Mouse (Mus musculus) MEL (cell line): ENCODE results near the gene Olfr1393. TPM values are rescaled to one million over a fixed set of nuclear protein-coding genes. Genes with fewer than 3 reads are reported as not detected.
A peak's percentile ranks its signal among the peaks of the same experiment; 100 is the strongest.

ENCODE experiments used
- DNase-seq: peaks from one replicate; pipeline ENCODE4 v3.0.0; 2011; ENCODE audit warnings: low read depth, low spot score
- H3K27ac ChIP-seq: 2 replicates; pipeline ENCODE4 v1.5.1; 2012; ENCODE audit warnings: low read depth, mild to moderate bottlenecking, control low read depth, low read length, moderate library complexity; ENCODE audit not compliant: control insufficient read depth
- H3K27me3 ChIP-seq, 2 experiments: fragments of 150-350 bp in 1 of 2; sonication (generic) in 1 of 2; 2 replicates each; pipeline ENCODE4 v1.6.1; 2012; ENCODE audit warnings: low read length in 2 of 2, mild to moderate bottlenecking in 2 of 2, improper control_type of control experiment in 1 of 2, moderate library complexity in 1 of 2; ENCODE audit not compliant: insufficient read depth in 2 of 2, control insufficient read depth in 1 of 2
- H3K36me3 ChIP-seq, 2 experiments: 2 replicates each; pipeline ENCODE4 v1.6.1; 2012 to 2014; ENCODE audit warnings: low read length in 2 of 2, improper control_type of control experiment in 1 of 2, inconsistent platforms in 1 of 2, mild to moderate bottlenecking in 1 of 2; ENCODE audit not compliant: insufficient read depth in 2 of 2, control insufficient read depth in 1 of 2
- H3K4me1 ChIP-seq, 2 experiments: fragments of 150-350 bp in 1 of 2; sonication (generic) in 1 of 2; 2 replicates each; pipeline ENCODE4 v1.6.1; 2012; ENCODE audit warnings: low read length in 2 of 2, improper control_type of control experiment in 1 of 2, mild to moderate bottlenecking in 1 of 2; ENCODE audit not compliant: insufficient read depth in 2 of 2, control insufficient read depth in 1 of 2
- H3K4me3 ChIP-seq, 2 experiments: fragments of 150-350 bp in 1 of 2; sonication (generic) in 1 of 2; 2 replicates each; pipeline ENCODE4 v1.5.1; 2012; ENCODE audit warnings: low read depth in 2 of 2, low read length in 2 of 2, mild to moderate bottlenecking in 2 of 2, moderate library complexity in 2 of 2, control low read depth in 1 of 2, improper control_type of control experiment in 1 of 2; ENCODE audit not compliant: control insufficient read depth in 1 of 2, insufficient read depth in 1 of 2
- H3K79me2 ChIP-seq: 2 replicates; pipeline ENCODE4 v1.6.1; 2012; ENCODE audit warnings: mild to moderate bottlenecking, low read length, moderate library complexity; ENCODE audit not compliant: control insufficient read depth, poor library complexity, insufficient read depth
- H3K9ac ChIP-seq: 2 replicates; pipeline ENCODE4 v1.6.1; 2012; ENCODE audit warnings: low read depth, mild to moderate bottlenecking, control low read depth, low read length, moderate library complexity; ENCODE audit not compliant: control insufficient read depth, poor library complexity, severe bottlenecking
- H3K9me3 ChIP-seq: fragments of 150-350 bp; sonication (generic); replicated peaks from 2 replicates; pipeline ENCODE4 v1.6.1; 2012; ENCODE audit warnings: mild to moderate bottlenecking, low read length, improper control_type of control experiment, moderate library complexity; ENCODE audit not compliant: insufficient read depth
- BHLHE40 ChIP-seq: IDR thresholded peaks from 2 replicates; pipeline ENCODE4 v1.6.1; 2012; ENCODE audit warnings: low read depth, mild to moderate bottlenecking, inconsistent platforms, low read length, improper control_type of control experiment, borderline replicate concordance
- CHD1 ChIP-seq: IDR thresholded peaks from 2 replicates; pipeline ENCODE4 v1.6.1; 2012; ENCODE audit warnings: low read depth, mild to moderate bottlenecking, inconsistent platforms, low read length, improper control_type of control experiment
- CHD2 ChIP-seq: IDR thresholded peaks from 2 replicates; pipeline ENCODE4 v1.6.1; 2011; ENCODE audit warnings: low read length, improper control_type of control experiment
- CTCF ChIP-seq, 3 experiments: IDR thresholded peaks in 2 of 3; conservative IDR thresholded peaks in 1 of 3; 2 replicates each; pipeline ENCODE4 v1.5.1; 2011 to 2012; ENCODE audit warnings: low read length in 3 of 3, low read depth in 2 of 3, mild to moderate bottlenecking in 2 of 3, improper control_type of control experiment in 1 of 3, inconsistent platforms in 1 of 3, mixed read lengths in 1 of 3, moderate library complexity in 1 of 3; ENCODE audit not compliant: control insufficient read depth in 1 of 3, insufficient read depth in 1 of 3, poor library complexity in 1 of 3, severe bottlenecking in 1 of 3
- E2F4 ChIP-seq: IDR thresholded peaks from 2 replicates; pipeline ENCODE4 v1.6.1; 2011; ENCODE audit warnings: low read depth, low read length, improper control_type of control experiment, borderline replicate concordance
- ELF1 ChIP-seq: IDR thresholded peaks from 2 replicates; pipeline ENCODE4 v1.6.1; 2014; ENCODE audit warnings: low read depth, mild to moderate bottlenecking, inconsistent platforms, low read length, improper control_type of control experiment, moderate library complexity
- EP300 ChIP-seq, 2 experiments: IDR thresholded peaks; 2 replicates each; pipeline ENCODE4 v1.6.1; 2011; ENCODE audit warnings: improper control_type of control experiment in 2 of 2, low read length in 2 of 2, low read depth in 1 of 2, mild to moderate bottlenecking in 1 of 2
- ETS1 ChIP-seq: IDR thresholded peaks from 2 replicates; pipeline ENCODE4 v1.6.1; 2012; ENCODE audit warnings: low read depth, mild to moderate bottlenecking, inconsistent platforms, low read length, improper control_type of control experiment, moderate library complexity
- GABPA ChIP-seq: IDR thresholded peaks from 2 replicates; pipeline ENCODE4 v1.6.1; 2012; ENCODE audit warnings: low read depth, mild to moderate bottlenecking, inconsistent platforms, low read length, improper control_type of control experiment, moderate library complexity
- GATA1 ChIP-seq: IDR thresholded peaks from 2 replicates; pipeline ENCODE4 v1.6.1; 2011; ENCODE audit warnings: low read depth, low read length, improper control_type of control experiment
- HCFC1 ChIP-seq: IDR thresholded peaks from 2 replicates; pipeline ENCODE4 v1.6.1; 2012; ENCODE audit warnings: low read depth, mild to moderate bottlenecking, inconsistent platforms, low read length, improper control_type of control experiment, moderate library complexity
- JUND ChIP-seq: IDR thresholded peaks from 2 replicates; pipeline ENCODE4 v1.6.1; 2011; ENCODE audit warnings: low read depth, mild to moderate bottlenecking, improper control_type of control experiment, low read length
- MAFK ChIP-seq: IDR thresholded peaks from 2 replicates; pipeline ENCODE4 v1.6.1; 2011; ENCODE audit warnings: low read depth, mild to moderate bottlenecking, low read length, improper control_type of control experiment, borderline replicate concordance
- MAX ChIP-seq: IDR thresholded peaks from 2 replicates; pipeline ENCODE4 v1.6.1; 2011; ENCODE audit warnings: low read length, improper control_type of control experiment
- MAZ ChIP-seq: IDR thresholded peaks from 2 replicates; pipeline ENCODE4 v1.6.1; 2012; ENCODE audit warnings: low read depth, mild to moderate bottlenecking, inconsistent platforms, low read length, improper control_type of control experiment
- MEF2A ChIP-seq: IDR thresholded peaks from 2 replicates; pipeline ENCODE4 v1.6.1; 2014; ENCODE audit warnings: low read depth, mild to moderate bottlenecking, inconsistent platforms, low read length, improper control_type of control experiment; ENCODE audit not compliant: poor library complexity, insufficient replicate concordance, severe bottlenecking; ENCODE audit errors: extremely low read depth
- MXI1 ChIP-seq: IDR thresholded peaks from 2 replicates; pipeline ENCODE4 v1.6.1; 2011; ENCODE audit warnings: mild to moderate bottlenecking, low read depth, low read length, improper control_type of control experiment
- MYB ChIP-seq: IDR thresholded peaks from 2 replicates; pipeline ENCODE4 v1.6.1; 2011; ENCODE audit warnings: mild to moderate bottlenecking, low read depth, low read length, improper control_type of control experiment
- MYC ChIP-seq: IDR thresholded peaks from 2 replicates; pipeline ENCODE4 v1.6.1; 2011; ENCODE audit warnings: low read depth, mild to moderate bottlenecking, low read length, improper control_type of control experiment, moderate library complexity
- NELFE ChIP-seq: IDR thresholded peaks from 2 replicates; pipeline ENCODE4 v1.6.1; 2011; ENCODE audit warnings: low read depth, low read length, improper control_type of control experiment
- NRF1 ChIP-seq: IDR thresholded peaks from 2 replicates; pipeline ENCODE4 v1.6.1; 2014; ENCODE audit warnings: low read depth, mild to moderate bottlenecking, inconsistent platforms, low read length, improper control_type of control experiment, moderate library complexity; ENCODE audit not compliant: poor library complexity, insufficient read depth, severe bottlenecking
- POLR2A ChIP-seq, 2 experiments: IDR thresholded peaks; 2 replicates each; pipeline ENCODE4 v1.6.1; 2011 to 2012; ENCODE audit warnings: low read length in 2 of 2, mild to moderate bottlenecking in 2 of 2, control low read depth in 1 of 2, improper control_type of control experiment in 1 of 2, low read depth in 1 of 2, moderate library complexity in 1 of 2; ENCODE audit not compliant: control insufficient read depth in 1 of 2, insufficient read depth in 1 of 2, poor library complexity in 1 of 2
- POLR2AphosphoS5 ChIP-seq: IDR thresholded peaks from 2 replicates; pipeline ENCODE4 v1.6.1; 2012; ENCODE audit warnings: low read depth, borderline replicate concordance, mild to moderate bottlenecking, inconsistent platforms, low read length, moderate library complexity, mixed read lengths
- RAD21 ChIP-seq: IDR thresholded peaks from 2 replicates; pipeline ENCODE4 v1.6.1; 2011; ENCODE audit warnings: mild to moderate bottlenecking, low read depth, low read length, improper control_type of control experiment
- RCOR1 ChIP-seq: IDR thresholded peaks from 2 replicates; pipeline ENCODE4 v1.6.1; 2012; ENCODE audit warnings: low read depth, mild to moderate bottlenecking, inconsistent platforms, low read length, improper control_type of control experiment
- SIN3A ChIP-seq: IDR thresholded peaks from 2 replicates; pipeline ENCODE4 v1.6.1; 2012; ENCODE audit warnings: low read length, improper control_type of control experiment, inconsistent platforms
- SMC3 ChIP-seq: IDR thresholded peaks from 2 replicates; pipeline ENCODE4 v1.6.1; 2011; ENCODE audit warnings: low read depth, low read length, improper control_type of control experiment
- TAL1 ChIP-seq: IDR thresholded peaks from 2 replicates; pipeline ENCODE4 v1.6.1; 2012; ENCODE audit warnings: mild to moderate bottlenecking, inconsistent platforms, low read length, moderate library complexity, mixed read lengths
- TBP ChIP-seq: IDR thresholded peaks from 2 replicates; pipeline ENCODE4 v1.8.0; 2011; ENCODE audit warnings: low read depth, low read length, improper control_type of control experiment
- TCF12 ChIP-seq: IDR thresholded peaks from 2 replicates; pipeline ENCODE4 v1.6.1; 2014; ENCODE audit warnings: low read depth, mild to moderate bottlenecking, inconsistent platforms, low read length, improper control_type of control experiment, moderate library complexity
- USF1 ChIP-seq: IDR thresholded peaks from 2 replicates; pipeline ENCODE4 v1.6.1; 2014; ENCODE audit warnings: low read depth, mild to moderate bottlenecking, inconsistent platforms, low read length, improper control_type of control experiment, moderate library complexity
- USF2 ChIP-seq, 2 experiments: IDR thresholded peaks; 2 replicates each; pipeline ENCODE4 v1.6.1; 2011 to 2012; ENCODE audit warnings: improper control_type of control experiment in 2 of 2, low read length in 2 of 2, borderline replicate concordance in 1 of 2, inconsistent platforms in 1 of 2, low read depth in 1 of 2, mild to moderate bottlenecking in 1 of 2; ENCODE audit not compliant: insufficient read depth in 1 of 2
- ZC3H11A ChIP-seq: IDR thresholded peaks from 2 replicates; pipeline ENCODE4 v1.6.1; 2012; ENCODE audit warnings: low read depth, mild to moderate bottlenecking, inconsistent platforms, low read length, improper control_type of control experiment
- ZKSCAN1 ChIP-seq: IDR thresholded peaks from 2 replicates; pipeline ENCODE4 v1.6.1; 2012; ENCODE audit warnings: low read depth, mild to moderate bottlenecking, inconsistent platforms, low read length, improper control_type of control experiment, moderate library complexity
- ZMIZ1 ChIP-seq: IDR thresholded peaks from 2 replicates; pipeline ENCODE4 v1.6.1; 2012; ENCODE audit warnings: low read depth, mild to moderate bottlenecking, inconsistent platforms, low read length, improper control_type of control experiment, moderate library complexity
- ZNF384 ChIP-seq: IDR thresholded peaks from 2 replicates; pipeline ENCODE4 v1.6.1; 2012; ENCODE audit warnings: low read depth, mild to moderate bottlenecking, inconsistent platforms, low read length, improper control_type of control experiment
- polyA plus RNA-seq, 2 experiments: library from polyadenylated mRNA; stranded (reverse) in 1 of 2; unstranded in 1 of 2; fragments of >175 nt in 1 of 2; fragments of >200 nt in 1 of 2; gene quantifications; 2 replicates each; pipeline versions ENCODE4 v1.2.1 to v1.2.4; 2012; ENCODE audit warnings: low replicate concordance in 2 of 2, low read depth in 1 of 2; ENCODE audit not compliant: insufficient read length in 2 of 2, insufficient read depth in 1 of 2, missing spikeins in 1 of 2
- total RNA-seq: library from RNA; depleted of rRNA; stranded (reverse); fragments of 300-350 nt; gene quantifications from 2 replicates; pipeline ENCODE4 v1.2.3, GENCODE M21; 2012

Olfr1393 gene
- total and polyA plus RNA-seq, 3 experiments, result not detected

DNA sequence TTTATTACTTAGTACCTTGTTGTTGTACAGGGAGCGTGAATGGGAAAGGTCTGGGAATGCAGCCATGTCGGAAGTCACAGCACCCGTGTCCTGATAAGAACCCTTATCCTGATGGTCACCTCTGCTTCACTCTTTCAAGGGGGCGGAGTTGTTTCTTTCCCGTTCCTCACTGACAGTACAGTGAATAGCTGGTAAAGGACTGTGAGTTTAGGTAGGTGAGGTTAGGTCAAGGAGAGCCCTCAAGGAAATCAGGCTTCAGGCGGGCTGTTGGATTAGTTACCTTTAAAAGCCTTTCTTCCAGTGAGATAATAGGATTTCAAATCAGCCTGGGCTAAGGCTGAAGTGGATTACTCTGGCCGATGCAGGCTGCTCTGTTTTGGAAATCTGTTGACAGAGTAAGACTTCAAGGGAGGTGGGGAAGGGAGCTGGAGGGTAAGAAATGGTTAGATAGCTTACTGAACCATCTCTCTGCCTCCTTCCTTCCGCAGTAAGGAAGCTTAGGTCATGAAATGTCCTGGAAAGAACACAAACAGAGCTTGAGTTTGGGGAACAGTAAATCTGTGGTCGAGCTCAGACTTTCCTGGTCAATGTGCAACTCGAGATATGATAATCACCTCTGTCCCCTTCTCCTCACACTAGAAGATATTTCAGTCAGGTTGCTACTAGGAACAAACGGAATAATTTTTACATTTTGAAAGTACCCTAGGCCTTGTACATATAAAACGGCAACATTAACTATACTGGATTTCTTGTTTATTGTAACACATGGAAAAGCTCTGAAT is 32.3 kb upstream of the Olfr1393 start:
- H3K79me2 ChIP-seq, result peaks cover 5% of the 10 kb centered on the region
- peaks cover 0 to 30% of the 10 kb centered on the region in 2 experiments; a peak in 2 of 4 replicates for H3K36me3 ChIP-seq
- H3K9ac ChIP-seq, result peak overlapping the region; percentile 70
- H3K27ac ChIP-seq, result peak overlapping the region; percentile 52
- peaks cover 27% of the 10 kb centered on the region in 2 experiments for H3K4me1 ChIP-seq
- TF ChIP-seq ETS1 (peak; percentile 51; the same call in 1 of the 2 replicates), SIN3A (peak; percentile 54; the same call in 1 of the 2 replicates), TCF12 (peak; percentile 81), ELF1 (0 out of 2 replicates have a peak, but pooled peaks have one; percentile 33), MYB (no peak; the same call in 1 of the 2 replicates), ZKSCAN1 (no peak), HCFC1 (no peak), MEF2A (no peak), RCOR1 (peak; percentile 90), ZMIZ1 (no peak), CHD2 (0 out of 2 replicates have a peak, but pooled peaks have one; percentile 4), USF2 (IDR thresholded peaks at IDR 0.05; ENCODE audit: borderline replicate concordance in 1 of 2, insufficient read depth in 1 of 2, low read depth in 1 of 2, low read length in 2 of 2) (no peak), GATA1 (peak; percentile 81), JUND (no peak), POLR2AphosphoS5 (no peak), TBP (no peak), POLR2A (IDR thresholded peaks at IDR 0.05; ENCODE audit: control insufficient read depth in 1 of 2, insufficient read depth in 1 of 2, low read depth in 1 of 2, low read length in 2 of 2, poor library complexity in 1 of 2) (no peak), MAZ (no peak; the same call in 1 of the 2 replicates), CTCF (IDR thresholded peaks at IDR 0.05 in 2 of 3, conservative IDR thresholded peaks at IDR 0.05 in 1 of 3; ENCODE audit: control insufficient read depth in 1 of 3, insufficient read depth in 1 of 3, low read depth in 2 of 3, low read length in 3 of 3, poor library complexity in 1 of 3, severe bottlenecking in 1 of 3) (no peak), USF1 (no peak), ZC3H11A (no peak), TAL1 (peak; percentile 82), NELFE (no peak), MAX (peak; percentile 6), BHLHE40 (peak; percentile 8; the same call in 1 of the 2 replicates), MYC (0 out of 2 replicates have a peak, but pooled peaks have one; percentile 21), MAFK (no peak), RAD21 (no peak), MXI1 (no peak), ZNF384 (no peak), NRF1 (no peak), EP300 (IDR thresholded peaks at IDR 0.05; ENCODE audit: low read depth in 1 of 2, low read length in 2 of 2) (peak; percentile 71 to 78), SMC3 (no peak), GABPA (no peak), E2F4 (no peak), CHD1 (no peak)
- DNase-seq, result peak; percentile 72
- no peaks in the 10 kb centered on the region for H3K27me3 ChIP-seq
- H3K4me3 ChIP-seq, result peak overlapping the region; percentile 50 to 52
- no peaks in the 10 kb centered on the region for H3K9me3 ChIP-seq
